Mouse (Mus musculus) hindbrain, postnatal 0 days (tissue): ENCODE measurements around the gene Vps33b. TPM values are rescaled to one million over a fixed set of nuclear protein-coding genes. Genes with fewer than 3 reads are reported as not detected.

Experiments used
- ATAC-seq: fragments of 200-750 bp; cut with Nextera tagmentation; 2 replicates; pipeline ENCODE4 v1.8.0; 2017; ENCODE audit warnings: mild to moderate bottlenecking, moderate TSS enrichment, moderate library complexity
- DNase-seq: peaks from one replicate; pipeline ENCODE4 v3.0.0-alpha.2; 2015; ENCODE audit warnings: low spot score
- H3K27ac ChIP-seq: fragments of 300-500 bp; sonication (generic); 2 replicates; pipeline ENCODE4 v1.5.1; 2014; ENCODE audit warnings: mild to moderate bottlenecking
- H3K27me3 ChIP-seq: fragments of 300-500 bp; sonication (generic); 2 replicates; pipeline ENCODE4 v1.6.1; 2014; ENCODE audit warnings: low read length, mixed read lengths; ENCODE audit not compliant: insufficient read depth
- H3K36me3 ChIP-seq: fragments of 300-500 bp; sonication (generic); 2 replicates; pipeline ENCODE4 v1.6.1; 2014; ENCODE audit warnings: low read length, mixed read lengths; ENCODE audit not compliant: insufficient read depth
- H3K4me1 ChIP-seq: fragments of 300-500 bp; sonication (generic); 2 replicates; pipeline ENCODE4 v1.6.1; 2014; ENCODE audit warnings: antibody characterized with exemption, low read length, mixed read lengths; ENCODE audit not compliant: insufficient read depth
- H3K4me2 ChIP-seq: fragments of 300-500 bp; sonication (generic); 2 replicates; pipeline ENCODE4 v1.6.1; 2014; ENCODE audit warnings: low read depth, mild to moderate bottlenecking, low read length, moderate library complexity, mixed read lengths
- H3K4me3 ChIP-seq: fragments of 300-500 bp; sonication (generic); 2 replicates; pipeline ENCODE4 v1.5.1; 2014; ENCODE audit warnings: low read length
- H3K9ac ChIP-seq: fragments of 300-500 bp; sonication (generic); replicated peaks from 2 replicates; pipeline ENCODE4 v1.6.1; 2014; ENCODE audit warnings: mild to moderate bottlenecking, low read length, moderate library complexity, mixed read lengths
- H3K9me3 ChIP-seq: fragments of 300-500 bp; sonication (generic); 2 replicates; pipeline ENCODE4 v1.6.1; 2016; ENCODE audit warnings: low read length, mixed read lengths
- CTCF ChIP-seq: IDR thresholded peaks from 2 replicates; pipeline ENCODE4 v1.5.1; 2016; ENCODE audit warnings: antibody characterized with exemption, control low read depth, low read depth
- WGBS: fragments of 180-500 bp; shearing (Covaris S2); extraction: QIAGEN DNeasy Blood & Tissue Kit; methylation state at CpG from one replicate; pipeline ENCODE4 v1.1.7; 2014; 5-methylcytosine and 5-hydroxymethylcytosine counted together
- polyA plus RNA-seq: library from polyadenylated mRNA; unstranded; fragments of >200 nt; fragmentation: Nextera tagmentation; extraction: Ambion mirVana; gene quantifications from 2 replicates; pipeline ENCODE4 v1.2.1, GENCODE M21; 2015
- total RNA-seq: library from RNA; depleted of rRNA; stranded (reverse); fragments of >200 nt; gene quantifications from 2 replicates; pipeline ENCODE4 v1.2.3, GENCODE M21; 2014

Vps33b gene
- total and polyA plus RNA-seq, 2 experiments from 2014 or later: 15.4 to 24.3 TPM

DNA sequence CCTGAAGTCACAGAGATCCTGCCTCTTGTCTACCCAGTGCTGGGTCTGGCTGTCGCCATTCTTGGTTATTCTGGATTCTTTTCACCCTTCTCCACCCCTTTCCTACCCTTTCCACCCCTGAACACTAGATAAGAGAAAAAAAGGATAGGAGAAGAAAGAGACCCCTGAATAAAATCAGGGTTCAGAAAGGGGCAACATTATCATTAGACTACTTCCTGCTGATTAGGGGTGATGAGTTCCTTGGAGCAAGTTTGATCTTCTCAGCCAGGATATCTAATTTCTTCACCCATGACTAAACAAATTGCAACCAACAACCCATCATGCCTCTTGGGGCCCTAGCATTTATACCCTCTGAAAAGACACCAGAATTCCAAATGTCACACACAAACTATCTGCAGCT, 1.7 kb upstream of the Vps33b start:
- no peak for TF ChIP-seq CTCF
- Histone ChIP-seq H3K9me3 (no peaks in the 10 kb centered on the region), H3K36me3 (peaks cover 29% of the 10 kb centered on the region), H3K4me2 (no peak overlapping the region), H3K27me3 (no peaks in the 10 kb centered on the region), H3K9ac (no peak overlapping the region), H3K4me1 (peaks cover 13% of the 10 kb centered on the region), H3K4me3 (no peak overlapping the region), H3K27ac (no peak overlapping the region)
- DNase-seq (no peak), ATAC-seq (no peak)
- WGBS: 77% methylated on average over 1 of the region's 1 CpGs

DNA sequence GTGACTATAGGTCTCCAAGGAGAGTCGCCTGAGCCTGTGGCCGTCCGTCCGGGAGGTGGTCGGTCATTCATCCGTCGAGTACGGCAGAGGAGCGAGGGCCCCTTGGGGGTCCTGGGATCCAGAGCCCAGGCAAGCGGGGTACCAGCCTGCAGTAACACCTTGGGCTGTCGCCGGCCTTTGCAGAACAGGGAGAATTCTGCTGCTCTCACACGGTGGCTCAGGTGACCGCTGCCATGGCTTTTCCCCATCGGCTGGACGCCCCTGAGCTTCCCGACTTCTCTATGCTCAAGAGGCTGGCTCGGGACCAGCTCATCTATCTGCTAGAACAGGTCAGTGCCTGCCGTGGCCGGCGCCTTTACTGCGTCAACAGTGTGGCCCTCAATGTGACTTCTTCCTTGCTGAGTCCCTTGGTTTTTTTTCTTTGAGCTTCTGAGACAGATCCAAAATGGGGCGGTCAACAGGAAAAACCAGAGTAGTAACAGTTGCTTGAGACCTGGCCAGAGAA, 354 bp downstream of the Vps33b start:
- no peaks in the 10 kb centered on the region for H3K27me3 ChIP-seq
- peak overlapping the region; percentile 64 for H3K9ac ChIP-seq
- DNase-seq: peak; percentile 27
- peaks cover 37% of the 10 kb centered on the region for H3K36me3 ChIP-seq
- no peak for TF ChIP-seq CTCF
- H3K9me3 ChIP-seq: no peaks in the 10 kb centered on the region
- ATAC-seq: peak; percentile 64; the same call in 1 of the 2 replicates
- peaks cover 13% of the 10 kb centered on the region for H3K4me1 ChIP-seq
- peak overlapping the region; percentile 66 for H3K27ac ChIP-seq
- H3K4me3 ChIP-seq: peak overlapping the region; percentile 67
- peak overlapping the region; percentile 80 for H3K4me2 ChIP-seq
- WGBS: 1% methylated on average over 23 of the region's 23 CpGs

DNA sequence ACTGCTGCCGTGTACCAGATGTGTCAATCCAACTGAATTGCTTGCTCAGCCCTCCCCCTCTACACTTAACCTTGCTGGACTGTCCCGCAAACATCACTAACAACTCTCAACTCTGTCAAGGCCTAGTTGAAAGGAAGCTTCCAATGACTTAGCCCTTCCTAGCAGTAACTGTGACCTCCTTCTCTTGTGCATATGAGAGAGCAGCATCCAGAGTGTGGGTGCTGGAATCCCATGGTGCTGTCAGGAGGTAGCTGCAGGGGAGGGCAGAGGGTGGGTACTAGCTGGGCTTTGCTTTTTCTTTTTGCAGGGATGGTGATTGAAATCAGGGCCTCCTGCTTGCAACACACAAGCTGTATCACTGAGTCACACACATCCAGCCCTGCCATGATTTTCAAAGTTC, 4.0 kb downstream of the Vps33b start:
- peaks cover 39% of the 10 kb centered on the region for H3K36me3 ChIP-seq
- no peaks in the 10 kb centered on the region for H3K27me3 ChIP-seq
- H3K9ac ChIP-seq: no peak overlapping the region
- no peaks in the 10 kb centered on the region for H3K9me3 ChIP-seq
- H3K27ac ChIP-seq: no peak overlapping the region
- no peak overlapping the region for H3K4me2 ChIP-seq
- peaks cover 13% of the 10 kb centered on the region for H3K4me1 ChIP-seq
- DNase-seq (no peak), ATAC-seq (no peak)
- H3K4me3 ChIP-seq: no peak overlapping the region
- TF ChIP-seq CTCF: no peak
- 93% methylated on average over 2 of the region's 2 CpGs for WGBS

GRCm38 (mm10) chr7:80276374-80276773, 6.9 kb downstream of the Vps33b start:
- Histone ChIP-seq H3K4me3 (no peak overlapping the region), H3K9ac (no peak overlapping the region), H3K36me3 (peaks cover 52% of the 10 kb centered on the region), H3K4me2 (no peak overlapping the region), H3K4me1 (no peaks in the 10 kb centered on the region), H3K27me3 (no peaks in the 10 kb centered on the region), H3K9me3 (no peaks in the 10 kb centered on the region), H3K27ac (no peak overlapping the region)
- DNase-seq (no peak), ATAC-seq (no peak)
- TF ChIP-seq CTCF: no peak
- WGBS: 98% methylated on average over 4 of the region's 4 CpGs

GRCm38 (mm10) chr7:80280032-80280431, 10.6 kb downstream of the Vps33b start:
- ATAC-seq: no peak
- WGBS: 81% methylated on average over 10 of the region's 10 CpGs
- H3K9ac ChIP-seq: no peak overlapping the region
- H3K4me2 ChIP-seq: no peak overlapping the region
- H3K9me3 ChIP-seq: no peaks in the 10 kb centered on the region
- no peak for TF ChIP-seq CTCF
- no peak for DNase-seq
- H3K4me3 ChIP-seq: no peak overlapping the region
- no peaks in the 10 kb centered on the region for H3K27me3 ChIP-seq
- no peaks in the 10 kb centered on the region for H3K4me1 ChIP-seq
- no peak overlapping the region for H3K27ac ChIP-seq
- peaks cover 56% of the 10 kb centered on the region for H3K36me3 ChIP-seq

DNA sequence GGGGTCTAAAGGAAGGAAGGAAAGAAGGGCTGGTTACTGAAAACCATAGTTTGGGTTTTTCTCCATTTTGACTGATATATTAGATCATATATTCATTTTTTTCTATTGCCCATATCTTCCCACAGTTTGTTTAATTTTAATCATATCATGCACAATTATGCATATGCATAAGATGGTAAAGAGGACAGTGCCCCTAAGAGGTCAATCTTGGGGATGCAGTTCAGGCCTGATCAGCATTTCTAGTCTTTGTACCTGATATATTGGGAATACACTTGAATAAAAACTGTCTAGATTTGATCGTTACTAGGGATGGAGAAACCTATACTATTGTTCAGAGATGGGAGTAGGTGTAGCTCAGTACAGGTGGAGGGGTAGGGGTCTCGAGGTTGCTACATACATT, 11.5 kb downstream of the Vps33b start:
- no peak overlapping the region for H3K9ac ChIP-seq
- H3K4me1 ChIP-seq: no peaks in the 10 kb centered on the region
- WGBS: 91% methylated on average over 2 of the region's 2 CpGs
- H3K36me3 ChIP-seq: peaks cover 57% of the 10 kb centered on the region
- H3K9me3 ChIP-seq: no peaks in the 10 kb centered on the region
- no peak overlapping the region for H3K27ac ChIP-seq
- no peak overlapping the region for H3K4me2 ChIP-seq
- no peaks in the 10 kb centered on the region for H3K27me3 ChIP-seq
- no peak overlapping the region for H3K4me3 ChIP-seq
- ATAC-seq: no peak
- DNase-seq: no peak
- TF ChIP-seq CTCF: peak; percentile 39

- H3K9me3 ChIP-seq: no peaks in the 10 kb centered on the region
- 86% methylated on average over 3 of the region's 3 CpGs for WGBS
- H3K4me1 ChIP-seq: no peaks in the 10 kb centered on the region
- H3K4me3 ChIP-seq: no peak overlapping the region
- no peaks in the 10 kb centered on the region for H3K27me3 ChIP-seq
- no peak for TF ChIP-seq CTCF
- DNase-seq: no peak
- H3K27ac ChIP-seq: no peak overlapping the region
- no peak for ATAC-seq
- no peak overlapping the region for H3K9ac ChIP-seq
- peaks cover 57% of the 10 kb centered on the region for H3K36me3 ChIP-seq
- H3K4me2 ChIP-seq: no peak overlapping the region
Observed at GRCm38 (mm10) chr7:80281646-80282045, 12.2 kb downstream of the Vps33b start.
